Mouse (Mus musculus) forebrain, postnatal 0 days (tissue): Measurements from ENCODE around the gene Rab33b. TPM values are rescaled to one million over a fixed set of nuclear protein-coding genes. Genes with fewer than 3 reads are reported as not detected.

Experiments
- ATAC-seq: fragments of 200-750 bp; cut with Nextera tagmentation; 2 replicates; pipeline ENCODE4 v1.8.0; 2017; ENCODE audit warnings: mild to moderate bottlenecking, moderate library complexity
- DNase-seq: peaks from one replicate; pipeline ENCODE4 v3.0.0-alpha.2; 2015
- H3K27ac ChIP-seq: fragments of 300-500 bp; sonication (generic); 2 replicates; pipeline ENCODE4 v1.5.1; 2014; ENCODE audit warnings: low read depth, mild to moderate bottlenecking, antibody characterized with exemption, low read length, moderate library complexity, mixed read lengths
- H3K27me3 ChIP-seq: fragments of 300-500 bp; sonication (generic); 2 replicates; pipeline ENCODE4 v1.6.1; 2014; ENCODE audit warnings: mild to moderate bottlenecking, low read length, mixed read lengths; ENCODE audit not compliant: insufficient read depth
- H3K36me3 ChIP-seq: fragments of 300-500 bp; sonication (generic); 2 replicates; pipeline ENCODE4 v1.6.1; 2014; ENCODE audit warnings: mild to moderate bottlenecking, moderate library complexity; ENCODE audit not compliant: insufficient read depth
- H3K4me1 ChIP-seq: fragments of 300-500 bp; sonication (generic); 2 replicates; pipeline ENCODE4 v1.6.1; 2014; ENCODE audit warnings: antibody characterized with exemption; ENCODE audit not compliant: insufficient read depth
- H3K4me2 ChIP-seq: fragments of 300-500 bp; sonication (generic); 2 replicates; pipeline ENCODE4 v1.6.1; 2014; ENCODE audit warnings: low read depth, mild to moderate bottlenecking, moderate library complexity
- H3K4me3 ChIP-seq: fragments of 300-500 bp; sonication (generic); 2 replicates; pipeline ENCODE4 v1.5.1; 2014; ENCODE audit warnings: low read depth, low read length, mixed read lengths
- H3K9ac ChIP-seq: fragments of 300-500 bp; sonication (generic); 2 replicates; pipeline ENCODE4 v1.6.1; 2014; ENCODE audit warnings: mild to moderate bottlenecking
- H3K9me3 ChIP-seq: fragments of 300-500 bp; sonication (generic); 2 replicates; pipeline ENCODE4 v1.6.1; 2016; ENCODE audit warnings: low read length
- CTCF ChIP-seq: sonication (generic); IDR thresholded peaks from 2 replicates; pipeline ENCODE4 v1.5.1; 2016; ENCODE audit warnings: antibody characterized with exemption, control low read depth, low read depth
- WGBS: fragments of 180-500 bp; shearing (Covaris S2); extraction: QIAGEN DNeasy Blood & Tissue Kit; methylation state at CpG from one replicate; pipeline ENCODE4 v1.1.7; 2014; 5-methylcytosine and 5-hydroxymethylcytosine counted together
- polyA plus RNA-seq: library from polyadenylated mRNA; unstranded; fragments of >200 nt; fragmentation: Nextera tagmentation; extraction: Ambion mirVana; gene quantifications from 2 replicates; pipeline ENCODE4 v1.2.1, GENCODE M21; 2015
- total RNA-seq: library from RNA; depleted of rRNA; stranded (reverse); fragments of >200 nt; gene quantifications from 2 replicates; pipeline ENCODE4 v1.2.3, GENCODE M21; 2014

The Rab33b gene
- total and polyA plus RNA-seq, 2 experiments from 2014 or later = 32.8 to 41.0 TPM

GRCm38 (mm10) chr3:51481881-51482280 lies 1.8 kb upstream of the Rab33b start:
- H3K27me3 ChIP-seq = no peaks in the 10 kb centered on the region
- ATAC-seq (no peak), DNase-seq (no peak)
- WGBS = 48% methylated on average over 3 of the region's 3 CpGs
- no peak overlapping the region for H3K4me2 ChIP-seq
- H3K4me1 ChIP-seq = peaks cover 25% of the 10 kb centered on the region
- no peak for TF ChIP-seq CTCF
- no peaks in the 10 kb centered on the region for H3K36me3 ChIP-seq
- no peak overlapping the region for H3K9ac ChIP-seq
- no peak overlapping the region for H3K27ac ChIP-seq
- H3K4me3 ChIP-seq = no peak overlapping the region
- no peaks in the 10 kb centered on the region for H3K9me3 ChIP-seq

- H3K4me3 ChIP-seq = no peak overlapping the region; the same call in 1 of the 2 replicates
- ATAC-seq (no peak), DNase-seq (no peak)
- H3K36me3 ChIP-seq = no peaks in the 10 kb centered on the region
- no peaks in the 10 kb centered on the region for H3K27me3 ChIP-seq
- no peaks in the 10 kb centered on the region for H3K9me3 ChIP-seq
- no peak for TF ChIP-seq CTCF
- peak overlapping the region; percentile 79 for H3K4me2 ChIP-seq
- peak overlapping the region; percentile 92; the same call in 1 of the 2 replicates for H3K27ac ChIP-seq
- peaks cover 25% of the 10 kb centered on the region for H3K4me1 ChIP-seq
- WGBS = 74% methylated on average over 3 of the region's 3 CpGs
- peak overlapping the region; percentile 81 for H3K9ac ChIP-seq
Measured at GRCm38 (mm10) chr3:51482781-51483180, 939 bp upstream of the Rab33b start.

DNA sequence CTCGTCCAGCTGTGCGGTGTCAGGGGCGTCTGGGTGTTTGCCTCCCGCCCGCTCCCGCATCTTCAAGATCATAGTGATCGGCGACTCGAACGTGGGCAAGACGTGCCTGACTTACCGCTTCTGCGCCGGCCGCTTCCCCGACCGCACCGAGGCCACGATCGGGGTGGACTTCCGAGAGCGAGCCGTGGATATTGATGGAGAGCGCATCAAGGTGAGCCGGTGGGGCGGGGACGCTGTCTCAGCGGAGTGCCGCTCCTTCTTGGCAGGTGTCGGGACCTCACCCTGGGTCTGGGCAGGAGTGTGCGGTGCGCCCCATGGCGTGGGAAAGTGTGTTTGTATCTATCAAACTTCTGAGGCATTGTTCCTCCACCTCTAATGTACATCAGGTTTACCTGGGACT lies 650 bp downstream of the Rab33b start:
- ATAC-seq = peak; percentile 0
- peaks cover 25% of the 10 kb centered on the region for H3K4me1 ChIP-seq
- peak overlapping the region; percentile 92 for H3K27ac ChIP-seq
- H3K9me3 ChIP-seq = no peaks in the 10 kb centered on the region
- no peaks in the 10 kb centered on the region for H3K36me3 ChIP-seq
- peak overlapping the region; percentile 81 for H3K9ac ChIP-seq
- peak overlapping the region; percentile 79 for H3K4me2 ChIP-seq
- DNase-seq = no peak
- peak overlapping the region; percentile 90 for H3K4me3 ChIP-seq
- no peaks in the 10 kb centered on the region for H3K27me3 ChIP-seq
- TF ChIP-seq CTCF = no peak
- WGBS = 2% methylated on average over 33 of the region's 33 CpGs

DNA sequence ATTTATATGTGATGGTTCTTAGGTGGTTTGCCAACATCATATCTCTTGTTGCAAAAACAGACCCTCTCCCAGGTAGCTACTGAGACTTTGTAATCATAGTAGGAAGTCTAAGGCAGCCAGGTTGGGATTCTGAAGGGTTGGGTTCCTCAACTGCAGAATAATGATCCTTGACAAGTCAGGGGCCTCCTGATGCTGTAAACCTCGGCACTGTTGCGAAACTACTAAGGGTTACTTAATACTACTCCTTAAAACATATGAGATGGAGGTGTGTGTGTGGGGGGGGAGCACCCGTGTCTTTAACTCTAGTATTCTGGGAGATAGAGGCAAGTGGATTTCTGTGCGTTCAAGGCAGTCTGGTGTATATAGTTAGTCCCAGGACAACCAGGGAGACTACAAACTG lies 1.6 kb downstream of the Rab33b start:
- WGBS = 80% methylated on average over 4 of the region's 4 CpGs
- DNase-seq (no peak), ATAC-seq (no peak)
- Histone ChIP-seq H3K36me3 (no peaks in the 10 kb centered on the region), H3K27ac (no peak overlapping the region), H3K4me2 (peak overlapping the region; percentile 79), H3K27me3 (no peaks in the 10 kb centered on the region), H3K4me1 (peaks cover 27% of the 10 kb centered on the region), H3K4me3 (peak overlapping the region; percentile 90), H3K9ac (peak overlapping the region; percentile 81; the same call in 1 of the 2 replicates), H3K9me3 (no peaks in the 10 kb centered on the region)
- no peak for TF ChIP-seq CTCF

- Histone ChIP-seq H3K4me1 (peaks cover 29% of the 10 kb centered on the region), H3K27ac (no peak overlapping the region), H3K36me3 (no peaks in the 10 kb centered on the region), H3K27me3 (no peaks in the 10 kb centered on the region), H3K4me3 (no peak overlapping the region), H3K9ac (no peak overlapping the region), H3K9me3 (no peaks in the 10 kb centered on the region), H3K4me2 (no peak overlapping the region)
- ATAC-seq (no peak), DNase-seq (no peak)
- WGBS = 70% methylated on average over 4 of the region's 4 CpGs
- TF ChIP-seq CTCF = no peak
Measured at GRCm38 (mm10) chr3:51486491-51487195, 2.9 kb downstream of the Rab33b start.

- ATAC-seq = peak; percentile 61; the same call in 1 of the 2 replicates
- Histone ChIP-seq H3K4me3 (no peak overlapping the region), H3K27me3 (no peaks in the 10 kb centered on the region), H3K9ac (no peak overlapping the region), H3K4me1 (peaks cover 18% of the 10 kb centered on the region), H3K9me3 (no peaks in the 10 kb centered on the region), H3K36me3 (peaks cover 11% of the 10 kb centered on the region), H3K27ac (peak overlapping the region; percentile 69; the same call in 1 of the 2 replicates), H3K4me2 (no peak overlapping the region)
- WGBS = 50% methylated on average over 7 of the region's 7 CpGs
- peak; percentile 31 for DNase-seq
- no peak for TF ChIP-seq CTCF
Measured at GRCm38 (mm10) chr3:51490088-51490753, 6.5 kb downstream of the Rab33b start.

- DNase-seq (no peak), ATAC-seq (no peak)
- TF ChIP-seq CTCF = no peak
- no peak overlapping the region for H3K9ac ChIP-seq
- no peaks in the 10 kb centered on the region for H3K9me3 ChIP-seq
- peaks cover 11% of the 10 kb centered on the region for H3K36me3 ChIP-seq
- no peak overlapping the region for H3K4me3 ChIP-seq
- no peaks in the 10 kb centered on the region for H3K27me3 ChIP-seq
- H3K4me2 ChIP-seq = no peak overlapping the region
- H3K4me1 ChIP-seq = peaks cover 3% of the 10 kb centered on the region; the same call in 1 of the 2 replicates
- H3K27ac ChIP-seq = no peak overlapping the region
- WGBS = 90% methylated on average over 13 of the region's 13 CpGs
Measured at GRCm38 (mm10) chr3:51493272-51493838, 9.6 kb downstream of the Rab33b start.
